ENCODE assay signal across 29 mouse cellular contexts in genomic region chr2:174446905-174447304, GRCm38 (mm10). TPM values are rescaled to one million over a fixed set of nuclear protein-coding genes. Genes with fewer than 3 reads are reported as not detected.
A peak's percentile ranks its signal among the peaks of the same experiment; 100 is the strongest.
DNase-seq lines count a peak whose midpoint lies in the region; ATAC-seq and TF ChIP-seq lines count a peak whose summit lies in the region.
"Had no signal": no experiment of that assay in that cellular context is flagged by ENCODE, and none has a peak within 500 bp of the region (broad histone marks: within the 10 kb centered on the region; RNA-seq: fewer than 3 reads in every experiment).

No protein-coding gene starts in this region.

- 51% methylated on average over 8 of the region's 8 CpGs for WGBS in lung, embryonic 15.5 days
- WGBS in embryonic facial prominence, embryonic 10.5 days: 59% methylated on average over 8 of the region's 8 CpGs
- 40% methylated on average over 8 of the region's 8 CpGs for WGBS in embryonic facial prominence, embryonic 14.5 days
- 47% methylated on average over 8 of the region's 8 CpGs for WGBS in limb, embryonic 14.5 days

- H3K27ac ChIP-seq in lung, embryonic 15.5 days: 0 out of 2 replicates have a peak overlapping the region, but pooled peaks have one; percentile 2
- peak overlapping the region; percentile 54; the same call in 1 of the 2 replicates for H3K27ac ChIP-seq in embryonic facial prominence, embryonic 10.5 days (replicated peaks)
- no peak overlapping the region for H3K27ac ChIP-seq in embryonic facial prominence, embryonic 14.5 days (replicated peaks; ENCODE audit: low read depth, low read length)
- no peak overlapping the region for H3K27ac ChIP-seq in limb, embryonic 14.5 days (replicated peaks; ENCODE audit: low read depth, low read length)
- H3K27ac ChIP-seq: hindbrain, embryonic 13.5 days; liver, embryonic 14.5 days; neural tube, embryonic 15.5 days; stomach, postnatal 0 days had no signal

- H3K4me2 ChIP-seq in lung, embryonic 15.5 days: no peak overlapping the region
- no peak overlapping the region for H3K4me2 ChIP-seq in embryonic facial prominence, embryonic 14.5 days (ENCODE audit: low read depth, low read length)
- H3K4me2 ChIP-seq in limb, embryonic 14.5 days (replicated peaks; ENCODE audit: low read depth, low read length, severe bottlenecking): no peak overlapping the region
- H3K4me2 ChIP-seq: heart, embryonic 11.5 days; hindbrain, embryonic 13.5 days; neural tube, embryonic 15.5 days had no signal

- no peak overlapping the region for H3K4me3 ChIP-seq in lung, embryonic 15.5 days
- H3K4me3 ChIP-seq in embryonic facial prominence, embryonic 10.5 days: no peak overlapping the region
- no peak overlapping the region for H3K4me3 ChIP-seq in embryonic facial prominence, embryonic 14.5 days (ENCODE audit: low read depth, low read length)
- no peak overlapping the region for H3K4me3 ChIP-seq in limb, embryonic 14.5 days (replicated peaks; ENCODE audit: low read length)
- H3K4me3 ChIP-seq: hindbrain, embryonic 13.5 days; neural tube, embryonic 15.5 days had no signal

- no peak for DNase-seq in lung, postnatal 4 days
- DNase-seq in embryonic facial prominence, embryonic 10.5 days (ENCODE audit: low spot score): no peak
- DNase-seq in embryonic facial prominence, embryonic 14.5 days (ENCODE audit: low spot score): peak; percentile 70
- no peak for DNase-seq in limb, embryonic 14.5 days (ENCODE audit: low spot score)
- no peak for DNase-seq in frontal cortex, adult 2 months (ENCODE audit: extremely low spot score in 1 of 2, low spot score in 1 of 2)
- no peak for DNase-seq in urinary bladder, postnatal 14 days (ENCODE audit: low spot score)
- DNase-seq: adrenal gland, postnatal 14 days; cerebellum, adult 11-12 months; cerebellum, adult 9-11 months; embryo, embryonic 11 days; gastrocnemius, postnatal 25 days; heart, adult 11 months; heart, postnatal 36 days; kidney, adult 9 months; kidney, postnatal 10 days; liver; lung, adult 2 months; spleen, adult 18-20 months; thymus, adult 18-20 months; thymus, postnatal 25 days had no signal

- peaks cover 16% of the 10 kb centered on the region for H3K4me1 ChIP-seq in lung, embryonic 15.5 days
- H3K4me1 ChIP-seq in embryonic facial prominence, embryonic 10.5 days: peaks cover 16% of the 10 kb centered on the region
- 0 out of 2 replicates have a peak, but pooled peaks cover 8% of the 10 kb centered on the region for H3K4me1 ChIP-seq in embryonic facial prominence, embryonic 14.5 days (ENCODE audit: control insufficient read depth, insufficient read depth, low read length)
- H3K4me1 ChIP-seq in limb, embryonic 14.5 days (ENCODE audit: control insufficient read depth, insufficient read depth, low read length): peaks cover 8% of the 10 kb centered on the region
- H3K4me1 ChIP-seq: hindbrain, embryonic 13.5 days; neural tube, embryonic 15.5 days had no signal

- TF ChIP-seq POLR2A in limb, embryonic 14.5 days (IDR thresholded peaks at IDR 0.05; ENCODE audit: borderline replicate concordance, extremely low read depth, insufficient read depth, insufficient read length): no peak

- H3K36me3 ChIP-seq in lung, embryonic 15.5 days: no peaks in the 10 kb centered on the region
- no peaks in the 10 kb centered on the region for H3K36me3 ChIP-seq in embryonic facial prominence, embryonic 10.5 days (replicated peaks)
- no peaks in the 10 kb centered on the region for H3K36me3 ChIP-seq in embryonic facial prominence, embryonic 14.5 days (ENCODE audit: control insufficient read depth, insufficient read depth, low read length)
- no peaks in the 10 kb centered on the region for H3K36me3 ChIP-seq in limb, embryonic 14.5 days (ENCODE audit: control insufficient read depth, insufficient read depth, low read length)
- H3K36me3 ChIP-seq: hindbrain, embryonic 13.5 days; neural tube, embryonic 15.5 days had no signal

- no peak overlapping the region for H3K9ac ChIP-seq in lung, embryonic 15.5 days
- H3K9ac ChIP-seq in embryonic facial prominence, embryonic 14.5 days (ENCODE audit: low read depth, low read length): no peak overlapping the region
- H3K9ac ChIP-seq in limb, embryonic 14.5 days (ENCODE audit: low read depth, low read length, severe bottlenecking): no peak overlapping the region
- H3K9ac ChIP-seq: hindbrain, embryonic 13.5 days; liver, embryonic 14.5 days; neural tube, embryonic 15.5 days had no signal

- no peaks in the 10 kb centered on the region for H3K27me3 ChIP-seq in lung, embryonic 15.5 days
- H3K27me3 ChIP-seq in embryonic facial prominence, embryonic 10.5 days (replicated peaks; ENCODE audit: low read depth, poor library complexity, severe bottlenecking): no peaks in the 10 kb centered on the region
- no peaks in the 10 kb centered on the region for H3K27me3 ChIP-seq in embryonic facial prominence, embryonic 14.5 days (replicated peaks; ENCODE audit: control insufficient read depth, insufficient read depth, low read length)
- H3K27me3 ChIP-seq in limb, embryonic 14.5 days (ENCODE audit: control insufficient read depth, insufficient read depth, low read length): no peaks in the 10 kb centered on the region
- H3K27me3 ChIP-seq: hindbrain, embryonic 13.5 days; neural tube, embryonic 15.5 days; Patski had no signal

- H3K9me3 ChIP-seq in lung, embryonic 15.5 days: no peaks in the 10 kb centered on the region
- no peaks in the 10 kb centered on the region for H3K9me3 ChIP-seq in embryonic facial prominence, embryonic 10.5 days
- H3K9me3 ChIP-seq in embryonic facial prominence, embryonic 14.5 days (ENCODE audit: control insufficient read depth, low read length): no peaks in the 10 kb centered on the region
- H3K9me3 ChIP-seq in limb, embryonic 14.5 days (ENCODE audit: control insufficient read depth, low read length): no peaks in the 10 kb centered on the region
- H3K9me3 ChIP-seq: hindbrain, embryonic 13.5 days; neural tube, embryonic 15.5 days had no signal

- no peak for ATAC-seq in lung, embryonic 15.5 days (ENCODE audit: borderline replicate concordance, extremely low read depth, low FRiP score, low TSS enrichment)
- ATAC-seq in embryonic facial prominence, embryonic 14.5 days (ENCODE audit: low read depth): peak; percentile 19; the same call in 1 of the 2 replicates
- peak; percentile 47 for ATAC-seq in limb, embryonic 14.5 days (ENCODE audit: low FRiP score, low read depth)
- ATAC-seq: forebrain, embryonic 14.5 days; intestine, postnatal 0 days had no signal

RNA-seq across cellular contexts. Expression of gene Tubb1, which starts 3.6 kb away (rescaled TPM):
- polyA plus RNA-seq in lung, embryonic 15.5 days (2015; fragmentation: Nextera tagmentation; extraction: Ambion mirVana): 6.6 and 7.9 TPM in 2 replicates
- polyA plus RNA-seq in embryonic facial prominence, embryonic 10.5 days (2016; fragmentation: Nextera tagmentation; extraction: Ambion mirVana): 4.3 and 5.2 TPM in 2 replicates
- 1.6 and 2.9 TPM in 2 replicates for polyA plus RNA-seq in embryonic facial prominence, embryonic 14.5 days (2014; fragmentation: Nextera tagmentation; extraction: Ambion mirVana)
- 1.3 and 2.7 TPM in 2 replicates for polyA plus RNA-seq in limb, embryonic 14.5 days (2012; rRNA removed)
- 1.5 and 1.8 TPM in 2 replicates for polyA plus RNA-seq in limb, embryonic 14.5 days (2014; fragmentation: Nextera tagmentation; extraction: Ambion mirVana)
- 0.25 TPM in 1 of 2 replicates, not detected in the other for polyA plus RNA-seq in frontal cortex, adult 2 months (2012; rRNA removed)
- polyA plus RNA-seq: intestine, postnatal 0 days; Patski had no signal

RNA-seq across cellular contexts. Expression of gene Ctsz, which starts 8.1 kb away (rescaled TPM):
- polyA plus RNA-seq in lung, embryonic 15.5 days (2015; fragmentation: Nextera tagmentation; extraction: Ambion mirVana): 212 and 217 TPM in 2 replicates
- 92.6 and 95.4 TPM in 2 replicates for polyA plus RNA-seq in embryonic facial prominence, embryonic 10.5 days (2016; fragmentation: Nextera tagmentation; extraction: Ambion mirVana)
- 202 and 210 TPM in 2 replicates for polyA plus RNA-seq in embryonic facial prominence, embryonic 14.5 days (2014; fragmentation: Nextera tagmentation; extraction: Ambion mirVana)
- polyA plus RNA-seq in limb, embryonic 14.5 days (2012; rRNA removed): 201 and 206 TPM in 2 replicates
- polyA plus RNA-seq in limb, embryonic 14.5 days (2014; fragmentation: Nextera tagmentation; extraction: Ambion mirVana): 218 and 221 TPM in 2 replicates
- 71.3 and 75.2 TPM in 2 replicates for polyA plus RNA-seq in frontal cortex, adult 2 months (2012; rRNA removed)

RNA-seq across cellular contexts. Expression of gene Atp5e, which starts 17.0 kb away (rescaled TPM):
- 761 and 785 TPM in 2 replicates for polyA plus RNA-seq in lung, embryonic 15.5 days (2015; fragmentation: Nextera tagmentation; extraction: Ambion mirVana)
- 555 and 612 TPM in 2 replicates for polyA plus RNA-seq in embryonic facial prominence, embryonic 10.5 days (2016; fragmentation: Nextera tagmentation; extraction: Ambion mirVana)
- 834 and 939 TPM in 2 replicates for polyA plus RNA-seq in embryonic facial prominence, embryonic 14.5 days (2014; fragmentation: Nextera tagmentation; extraction: Ambion mirVana)
- polyA plus RNA-seq in limb, embryonic 14.5 days (2012; rRNA removed): 296 and 431 TPM in 2 replicates
- polyA plus RNA-seq in limb, embryonic 14.5 days (2014; fragmentation: Nextera tagmentation; extraction: Ambion mirVana): 878 and 889 TPM in 2 replicates
- polyA plus RNA-seq in frontal cortex, adult 2 months (2012; rRNA removed): 547 and 598 TPM in 2 replicates

RNA-seq across cellular contexts. Expression of gene Prelid3b, which starts 26.0 kb away (rescaled TPM):
- polyA plus RNA-seq in lung, embryonic 15.5 days (2015; fragmentation: Nextera tagmentation; extraction: Ambion mirVana): 116 TPM in 2 replicates
- 121 and 133 TPM in 2 replicates for polyA plus RNA-seq in embryonic facial prominence, embryonic 10.5 days (2016; fragmentation: Nextera tagmentation; extraction: Ambion mirVana)
- polyA plus RNA-seq in embryonic facial prominence, embryonic 14.5 days (2014; fragmentation: Nextera tagmentation; extraction: Ambion mirVana): 116 and 132 TPM in 2 replicates
- 74.0 and 89.5 TPM in 2 replicates for polyA plus RNA-seq in limb, embryonic 14.5 days (2012; rRNA removed)
- polyA plus RNA-seq in limb, embryonic 14.5 days (2014; fragmentation: Nextera tagmentation; extraction: Ambion mirVana): 108 and 112 TPM in 2 replicates
- polyA plus RNA-seq in frontal cortex, adult 2 months (2012; rRNA removed): 85.6 and 95.5 TPM in 2 replicates

RNA-seq across cellular contexts. Expression of gene Nelfcd, which starts 31.3 kb away (rescaled TPM):
- polyA plus RNA-seq in lung, embryonic 15.5 days (2015; fragmentation: Nextera tagmentation; extraction: Ambion mirVana): 128 and 138 TPM in 2 replicates
- polyA plus RNA-seq in embryonic facial prominence, embryonic 10.5 days (2016; fragmentation: Nextera tagmentation; extraction: Ambion mirVana): 195 and 208 TPM in 2 replicates
- polyA plus RNA-seq in embryonic facial prominence, embryonic 14.5 days (2014; fragmentation: Nextera tagmentation; extraction: Ambion mirVana): 107 and 119 TPM in 2 replicates
- 118 and 132 TPM in 2 replicates for polyA plus RNA-seq in limb, embryonic 14.5 days (2012; rRNA removed)
- 109 and 119 TPM in 2 replicates for polyA plus RNA-seq in limb, embryonic 14.5 days (2014; fragmentation: Nextera tagmentation; extraction: Ambion mirVana)
- 75.5 and 77.1 TPM in 2 replicates for polyA plus RNA-seq in frontal cortex, adult 2 months (2012; rRNA removed)

Comparison
In these comparisons a context has a peak if more than half of its experiments do, and no peak if none do; other contexts are left out.
1. H3K27ac ChIP-seq: peak in lung, embryonic 15.5 days (single experiment) and embryonic facial prominence, embryonic 10.5 days (single experiment); none in embryonic facial prominence, embryonic 14.5 days (single experiment) and limb, embryonic 14.5 days (single experiment).